Mouse (Mus musculus): ENCODE measurements around the gene Stx12.

The Stx12 gene

DNA sequence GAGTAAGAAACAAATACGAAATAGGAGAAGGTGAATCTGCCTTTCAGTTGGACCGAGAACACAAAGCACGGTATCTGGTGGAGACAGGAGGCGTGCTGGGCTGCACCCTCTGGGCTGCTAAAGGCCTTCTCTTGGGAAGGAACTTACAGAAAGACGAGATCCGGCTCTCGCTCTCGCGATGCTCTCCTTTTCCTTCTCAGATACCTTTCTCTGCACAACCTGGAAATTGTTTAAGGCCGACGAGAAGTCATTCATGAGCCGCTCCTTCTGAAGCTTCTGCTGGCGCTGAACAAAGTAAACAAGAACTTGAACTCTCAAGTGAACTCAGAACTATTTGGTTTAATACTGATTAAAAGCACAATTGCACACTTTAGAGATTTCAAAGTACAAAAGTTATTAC is 21.3 kb downstream of the Stx12 start:
- DNase-seq = no peak

DNA sequence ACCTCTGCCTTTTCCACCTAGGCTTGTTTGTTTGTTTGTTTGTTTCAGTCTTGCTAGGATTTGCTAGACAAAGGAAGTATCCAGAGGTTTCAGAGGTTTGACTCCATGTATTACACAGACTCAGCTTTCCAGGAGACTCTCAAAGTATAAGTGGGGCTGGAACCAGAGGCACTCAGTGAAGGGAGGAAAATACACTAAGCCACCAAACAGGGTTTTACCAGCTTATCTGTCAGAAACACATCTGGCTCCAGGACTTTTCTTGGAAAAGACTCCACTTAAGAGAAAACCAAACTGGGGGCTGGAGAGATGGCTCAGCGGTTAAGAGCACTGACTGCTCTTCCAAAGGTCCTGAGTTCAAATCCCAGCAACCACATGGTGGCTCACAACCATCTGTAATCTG is 23.4 kb downstream of the Stx12 start:
- DNase-seq = no peak

DNA sequence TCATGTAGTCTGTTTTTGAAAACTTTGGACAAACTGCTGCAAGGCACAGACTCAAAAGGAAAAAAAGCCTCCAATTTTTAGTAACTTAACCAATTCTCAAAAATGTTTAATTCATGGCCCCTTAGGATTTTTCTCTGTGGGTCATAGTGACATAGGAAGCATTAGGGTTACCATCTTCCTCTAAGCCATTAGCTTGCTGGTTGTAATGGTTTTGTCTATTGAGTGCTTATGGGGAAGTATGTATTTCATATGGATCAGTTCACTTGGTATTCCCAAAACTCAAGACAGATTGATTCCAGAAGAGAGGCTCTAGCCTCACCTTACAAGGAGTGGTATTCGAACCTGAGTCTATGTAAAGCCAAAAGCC is 40.6 kb downstream of the Stx12 start:
- no peak for DNase-seq

- peak; percentile 91 for DNase-seq
Measured at GRCm38 (mm10) chr4:132842970-132843704, 41.2 kb downstream of the Stx12 start, which contains the start of gene Ppp1r8. Gene Ppp1r8 (minus strand): TSS chr4:132843169.

DNA sequence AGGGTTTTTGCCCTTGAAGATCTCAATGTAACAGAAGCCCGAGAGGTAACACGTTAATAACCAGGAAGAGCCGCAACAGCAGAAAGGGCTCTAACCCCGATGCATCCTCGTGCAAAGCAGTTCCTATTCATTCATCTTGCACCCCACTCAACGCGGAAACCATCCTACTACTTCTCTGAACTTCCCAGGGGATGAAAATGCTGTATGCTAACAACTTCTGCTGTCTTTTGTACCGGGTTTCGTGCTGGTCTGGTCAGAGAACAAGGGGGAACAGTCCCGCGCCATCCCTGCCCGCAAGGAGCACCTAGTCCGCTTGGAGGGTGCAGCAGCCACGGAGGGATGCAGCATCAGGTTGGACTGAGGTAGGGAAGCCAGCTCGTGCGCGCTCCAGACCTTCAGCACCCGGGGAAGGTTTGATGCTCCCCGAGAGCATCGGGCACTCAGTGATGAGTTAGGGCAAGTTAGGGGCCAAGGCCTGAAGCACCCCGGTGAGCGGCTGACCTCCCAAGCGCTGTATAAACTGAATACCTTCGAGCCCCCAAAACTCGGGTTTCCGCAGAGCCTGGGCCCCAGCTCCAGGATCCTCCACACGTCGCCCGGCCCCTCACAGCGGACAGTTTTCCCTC is 41.9 kb downstream of the Stx12 start:
- DNase-seq = peak; percentile 32

GRCm38 (mm10) chr4:132841493-132841892 is 42.8 kb downstream of the Stx12 start:
- DNase-seq = no peak

- no peak for DNase-seq
Measured at GRCm38 (mm10) chr4:132823614-132824366, 60.5 kb downstream of the Stx12 start.

GRCm38 (mm10) chr4:132818442-132818841 is 65.9 kb downstream of the Stx12 start:
- DNase-seq = no peak

DNA sequence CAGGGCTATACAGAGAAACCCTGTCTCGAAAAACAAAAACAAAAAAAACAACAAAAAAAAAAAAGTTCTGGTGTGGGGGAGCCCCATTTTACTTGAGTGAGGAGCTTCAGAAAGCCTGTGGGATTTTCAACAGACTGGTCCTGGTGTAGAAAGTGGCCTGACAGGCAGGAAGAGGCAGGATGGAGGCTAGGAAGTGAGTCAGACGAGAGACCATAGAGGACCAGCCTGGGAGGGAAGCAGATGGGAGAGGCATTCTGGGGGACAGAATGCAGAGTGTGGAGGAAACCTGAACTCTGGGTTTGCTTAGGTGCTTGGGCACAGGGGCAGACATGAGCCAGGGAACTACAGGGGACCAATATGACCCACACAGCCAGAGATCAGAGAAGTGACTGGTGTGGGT is 67.5 kb downstream of the Stx12 start:
- DNase-seq = no peak

GRCm38 (mm10) chr4:132816404-132816803 is 67.9 kb downstream of the Stx12 start:
- DNase-seq = no peak

DNA sequence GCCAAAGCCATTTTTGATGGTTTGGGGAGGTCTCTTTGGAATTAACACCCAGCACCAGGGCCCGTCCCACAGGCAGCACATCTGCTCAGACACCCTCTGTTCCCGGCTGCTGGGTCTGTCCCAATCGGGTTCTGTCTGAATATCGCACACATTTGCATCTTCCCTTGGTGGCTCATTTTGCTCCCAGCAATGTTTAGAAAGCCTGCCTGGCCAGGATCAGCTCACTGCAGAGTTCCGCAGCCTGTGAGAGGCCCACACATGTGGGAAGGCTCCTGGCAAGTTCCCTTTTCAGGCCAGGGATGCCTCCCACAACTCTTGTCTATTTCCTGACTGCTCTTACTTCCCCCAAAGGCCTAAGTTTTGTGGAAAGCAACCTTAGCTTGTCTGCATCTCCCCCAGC is 74.7 kb downstream of the Stx12 start:
- no peak for DNase-seq

GRCm38 (mm10) chr4:132807771-132808641 is 76.3 kb downstream of the Stx12 start:
- DNase-seq = no peak

DNA sequence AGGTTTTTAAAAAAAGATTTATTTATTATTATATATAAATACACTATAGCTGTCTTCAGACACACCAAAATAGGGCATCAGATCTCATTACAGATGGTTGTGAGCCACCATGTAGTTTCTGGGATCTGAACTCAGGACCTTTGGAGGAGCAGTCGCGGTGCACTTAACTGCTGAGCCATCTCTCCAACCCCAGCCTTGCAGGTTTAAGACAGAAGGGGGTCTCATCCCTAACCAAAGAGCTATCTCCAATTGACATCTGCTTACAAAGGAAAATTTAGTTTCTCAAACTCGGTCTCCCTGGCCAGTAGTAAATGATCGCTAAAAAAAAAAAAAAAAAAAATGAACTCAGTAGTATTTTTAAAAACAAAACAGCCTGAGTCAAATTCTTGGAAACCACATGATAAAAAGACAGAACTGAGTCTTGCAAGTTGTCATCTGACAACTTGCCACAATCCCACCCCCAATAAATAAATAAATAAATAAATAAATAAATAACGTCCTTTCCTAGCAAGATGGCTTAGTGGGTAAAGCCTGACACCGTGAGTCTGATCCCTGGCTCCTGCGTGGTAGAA is 77.6 kb downstream of the Stx12 start:
- DNase-seq = no peak

GRCm38 (mm10) chr4:132805599-132806197 is 78.6 kb downstream of the Stx12 start:
- no peak for DNase-seq

DNA sequence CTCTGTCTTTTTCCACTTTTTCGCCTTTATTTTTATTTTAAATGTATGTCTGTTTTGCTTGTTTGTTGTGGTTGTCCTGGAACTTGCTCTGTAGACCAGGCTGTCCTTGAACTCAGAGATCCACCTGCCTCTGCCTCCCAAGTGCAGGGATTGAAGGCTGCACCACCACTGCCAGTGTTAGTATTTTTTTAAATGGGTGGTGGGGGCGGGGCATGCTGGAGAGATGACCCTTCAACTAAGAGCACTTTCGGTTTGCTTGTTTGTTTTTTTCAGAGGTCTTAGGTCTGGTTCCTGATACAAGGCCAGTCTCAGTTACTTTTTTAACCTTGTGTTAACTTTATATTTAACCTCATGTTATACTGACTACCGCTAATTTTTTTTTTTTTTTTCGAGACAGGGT is 79.2 kb downstream of the Stx12 start:
- no peak for DNase-seq

DNA sequence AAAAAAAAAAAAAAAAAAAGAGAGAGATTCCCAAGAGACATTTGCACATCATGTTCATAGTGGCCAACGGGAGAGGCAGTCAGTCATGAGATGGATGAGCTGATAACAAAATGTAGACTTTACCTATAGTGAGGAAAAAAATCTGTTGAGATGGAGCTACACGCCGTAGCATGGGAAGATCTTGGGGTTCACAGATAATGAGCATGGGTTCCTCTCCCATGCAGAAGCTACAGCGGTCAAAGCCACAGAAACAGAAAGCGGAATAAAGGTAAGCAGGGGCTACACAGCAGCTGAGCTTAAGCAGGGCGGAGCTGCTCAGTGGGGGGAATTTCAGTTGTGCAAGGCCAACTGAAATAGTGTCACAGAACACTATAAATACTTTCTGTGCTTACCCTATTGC is 80.0 kb downstream of the Stx12 start:
- DNase-seq = no peak

- no peak for DNase-seq
Measured at GRCm38 (mm10) chr4:132803876-132804275, 80.4 kb downstream of the Stx12 start.
